Mouse (Mus musculus) bone marrow macrophage, adult 2 months (primary cell): ENCODE measurements around the gene Gdpd5. TPM values are rescaled to one million over a fixed set of nuclear protein-coding genes. Genes with fewer than 3 reads are reported as not detected.
A peak's percentile ranks its signal among the peaks of the same experiment; 100 is the strongest.

Source experiments
- H3K27ac ChIP-seq: 2 replicates; pipeline ENCODE4 v1.5.1; 2012; ENCODE audit warnings: low read depth, low read length; ENCODE audit not compliant: insufficient read depth
- H3K4me1 ChIP-seq: 2 replicates; pipeline ENCODE4 v1.6.1; 2012; ENCODE audit warnings: low read length; ENCODE audit not compliant: control insufficient read depth, insufficient read depth
- H3K4me3 ChIP-seq: 2 replicates; pipeline ENCODE4 v1.5.1; 2012; ENCODE audit warnings: mild to moderate bottlenecking, low read length, moderate library complexity; ENCODE audit not compliant: insufficient read depth
- CTCF ChIP-seq: IDR thresholded peaks from 2 replicates; pipeline ENCODE4 v1.5.1; 2012; ENCODE audit warnings: low read depth, mild to moderate bottlenecking, low read length, moderate library complexity
- POLR2A ChIP-seq: IDR thresholded peaks from 2 replicates; pipeline ENCODE4 v1.6.1; 2012; ENCODE audit warnings: mild to moderate bottlenecking, low read depth, low read length, borderline replicate concordance
- polyA plus RNA-seq: library from polyadenylated mRNA; stranded (reverse); fragments of >200 nt; gene quantifications from 2 replicates; pipeline ENCODE4 v1.2.4, GENCODE M21; 2012; ENCODE audit not compliant: missing spikeins, insufficient read depth, insufficient read length

Gdpd5 gene
- polyA plus RNA-seq, 1 experiment: 11.1 TPM

- Histone ChIP-seq H3K27ac (no peak overlapping the region), H3K4me1 (peaks cover 6% of the 10 kb centered on the region; the same call in 1 of the 2 replicates), H3K4me3 (no peak overlapping the region)
- TF ChIP-seq CTCF (no peak), POLR2A (no peak)
These were observed 71.6 kb downstream of the Gdpd5 start for GRCm38 (mm10) chr7:99452859-99453258.

- Histone ChIP-seq H3K27ac (no peak overlapping the region), H3K4me1 (0 out of 2 replicates have a peak, but pooled peaks cover 2% of the 10 kb centered on the region), H3K4me3 (no peak overlapping the region)
- TF ChIP-seq CTCF: no peak
- TF ChIP-seq POLR2A: no peak
These were observed 72.8 kb downstream of the Gdpd5 start for GRCm38 (mm10) chr7:99454044-99454443.

- H3K4me1 ChIP-seq: peaks cover 3% of the 10 kb centered on the region; the same call in 1 of the 2 replicates
- no peak overlapping the region for H3K27ac ChIP-seq
- no peak overlapping the region for H3K4me3 ChIP-seq
- TF ChIP-seq POLR2A: no peak
- no peak for TF ChIP-seq CTCF
These were observed 77.6 kb downstream of the Gdpd5 start for GRCm38 (mm10) chr7:99458849-99459248.

- TF ChIP-seq POLR2A (no peak), CTCF (no peak)
- no peak overlapping the region for H3K4me3 ChIP-seq
- H3K4me1 ChIP-seq: peaks cover 3% of the 10 kb centered on the region; the same call in 1 of the 2 replicates
- H3K27ac ChIP-seq: no peak overlapping the region
These were observed 78.9 kb downstream of the Gdpd5 start for GRCm38 (mm10) chr7:99459888-99460652.

GRCm38 (mm10) chr7:99463120-99463519, 81.9 kb downstream of the Gdpd5 start:
- TF ChIP-seq CTCF (no peak), POLR2A (no peak)
- Histone ChIP-seq H3K4me3 (no peak overlapping the region), H3K4me1 (peaks cover 17% of the 10 kb centered on the region), H3K27ac (no peak overlapping the region)

- no peak within 1 kb of the TSS for H3K4me3 ChIP-seq
- peaks cover 34% of the 10 kb centered on the region for H3K4me1 ChIP-seq
- no peak within 1 kb of the TSS for H3K27ac ChIP-seq
- no peak for TF ChIP-seq CTCF
- no peak for TF ChIP-seq POLR2A
These were observed 84.6 kb downstream of the Gdpd5 start, which contains the start of gene Klhl35 for GRCm38 (mm10) chr7:99465811-99466210. TSS of gene Klhl35 (plus strand) at chr7:99466004.

GRCm38 (mm10) chr7:99467916-99468282, 86.7 kb downstream of the Gdpd5 start:
- peaks cover 37% of the 10 kb centered on the region for H3K4me1 ChIP-seq
- H3K27ac ChIP-seq: peak overlapping the region; percentile 82
- no peak for TF ChIP-seq CTCF
- H3K4me3 ChIP-seq: peak overlapping the region; percentile 65

GRCm38 (mm10) chr7:99468283-99469132, 87.3 kb downstream of the Gdpd5 start:
- Histone ChIP-seq H3K27ac (peak overlapping the region; percentile 82), H3K4me3 (peak overlapping the region; percentile 65), H3K4me1 (peaks cover 33% of the 10 kb centered on the region)
- TF ChIP-seq CTCF: no peak
- TF ChIP-seq POLR2A: no peak

- TF ChIP-seq POLR2A (no peak), CTCF (no peak)
- peak overlapping the region; percentile 82 for H3K27ac ChIP-seq
- no peak overlapping the region for H3K4me3 ChIP-seq
- H3K4me1 ChIP-seq: peaks cover 40% of the 10 kb centered on the region
These were observed 88.6 kb downstream of the Gdpd5 start for GRCm38 (mm10) chr7:99469680-99470405.
